Mouse (Mus musculus): ENCODE data around the gene Mapk6.

- no peak for TF ChIP-seq CTCF (IDR thresholded peaks at IDR 0.05; ENCODE audit: low read depth)
- TF ChIP-seq EP300 (IDR thresholded peaks at IDR 0.05; ENCODE audit: low read depth), result no peak
Observed at GRCm38 (mm10) chr9:75348066-75348465, 61.7 kb downstream of the Mapk6 start.
